Mouse (Mus musculus) monocyte, adult 5-6 weeks (primary cell): Measurements from ENCODE around the gene Smug1. TPM values are rescaled to one million over a fixed set of nuclear protein-coding genes. Genes with fewer than 3 reads are reported as not detected.

Source experiments
- ATAC-seq: fragments of 153-309, 156-312 bp; replicated peaks from 2 replicates; pipeline ENCODE4 v1.8.0; 2017; ENCODE audit warnings: mild to moderate bottlenecking; ENCODE audit not compliant: low TSS enrichment, insufficient number of reproducible peaks, severe bottlenecking, poor library complexity, low FRiP score
- total RNA-seq: library from RNA; stranded (forward); fragments of 200-1000, 200-491, 200-594 nt; gene quantifications from 3 replicates; pipeline ENCODE4 v1.2.3, GENCODE M21; 2017

Gene Smug1
- total RNA-seq, 1 experiment from 2014 or later: 3.2 TPM

DNA sequence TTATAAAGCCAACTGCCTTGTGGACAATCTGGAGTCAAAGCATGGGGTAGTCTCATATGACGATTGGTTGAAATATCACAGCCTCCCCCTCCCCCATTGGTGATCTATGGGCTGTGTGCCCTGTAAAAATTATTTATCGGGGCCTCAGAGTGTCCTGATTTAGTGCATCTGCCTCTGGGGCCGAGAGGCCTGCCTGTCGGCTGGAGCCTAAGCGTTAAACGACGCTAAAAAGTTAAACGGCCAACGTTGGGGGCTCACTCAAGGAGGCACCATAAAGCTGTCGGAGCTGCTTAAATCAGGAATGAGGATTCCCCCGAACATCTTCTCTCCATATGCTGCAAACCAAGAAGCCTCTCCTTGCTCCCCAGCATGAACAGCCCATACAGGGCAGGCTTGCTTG lies 46.3 kb downstream of the Smug1 start:
- no peak for ATAC-seq

DNA sequence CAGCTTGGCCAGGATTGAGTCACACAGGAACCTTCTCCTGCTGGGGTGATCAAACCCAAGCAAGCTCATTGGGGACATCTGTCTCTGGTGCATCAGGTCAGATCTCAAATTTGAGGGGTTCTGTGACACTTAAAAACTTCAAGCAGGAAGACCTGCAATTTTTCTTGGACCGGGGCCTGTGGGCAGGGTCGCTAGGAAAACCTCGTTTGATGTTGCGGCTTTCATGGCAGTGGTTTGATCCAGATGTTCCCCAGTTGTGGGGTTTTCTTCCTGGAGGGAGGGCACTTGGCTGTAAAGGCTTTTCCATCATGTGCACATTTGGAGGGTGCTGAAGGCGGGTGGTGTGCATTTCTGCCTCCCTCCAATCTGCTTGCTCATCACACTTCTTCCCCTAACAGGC lies 51.2 kb downstream of the Smug1 start:
- no peak for ATAC-seq

DNA sequence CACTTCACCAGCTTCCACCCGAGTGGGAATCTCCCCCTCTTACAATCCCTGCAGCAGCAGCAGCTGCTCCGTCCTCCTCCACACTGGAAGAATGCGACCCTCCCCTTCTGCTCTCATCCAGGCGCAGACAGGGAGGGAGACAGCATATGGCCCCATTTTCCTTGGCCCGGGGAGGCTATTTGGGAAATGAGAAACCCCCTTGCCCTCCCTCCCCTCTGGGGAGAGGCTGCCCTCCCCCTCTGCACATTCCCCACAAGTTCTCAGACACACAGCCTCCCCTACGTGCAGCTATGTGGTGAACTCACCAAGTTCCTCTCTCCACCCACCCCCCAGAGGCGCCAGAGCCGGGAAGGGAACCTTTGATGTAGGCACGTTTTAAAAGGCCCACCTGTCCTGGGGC lies 51.6 kb downstream of the Smug1 start:
- no peak for ATAC-seq

DNA sequence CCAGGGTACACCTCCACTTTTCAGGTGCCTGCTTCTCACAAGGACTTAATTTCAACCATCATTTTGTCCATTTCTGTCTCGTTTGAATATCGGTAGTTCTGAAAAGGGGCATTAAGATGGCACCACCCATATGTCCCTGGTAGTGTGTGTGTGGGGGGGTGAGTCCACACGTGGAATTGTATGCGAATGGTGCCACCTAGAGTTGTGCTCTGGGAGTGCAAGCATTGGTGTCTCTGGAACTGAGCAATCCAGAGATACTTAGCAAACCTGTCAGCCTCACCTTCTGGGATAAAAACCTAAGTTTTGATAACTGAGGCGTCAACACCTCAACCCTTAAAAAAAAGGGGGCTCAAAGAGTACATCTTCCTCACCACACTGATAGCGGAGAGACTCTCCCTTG lies 53.8 kb downstream of the Smug1 start:
- no peak for ATAC-seq

DNA sequence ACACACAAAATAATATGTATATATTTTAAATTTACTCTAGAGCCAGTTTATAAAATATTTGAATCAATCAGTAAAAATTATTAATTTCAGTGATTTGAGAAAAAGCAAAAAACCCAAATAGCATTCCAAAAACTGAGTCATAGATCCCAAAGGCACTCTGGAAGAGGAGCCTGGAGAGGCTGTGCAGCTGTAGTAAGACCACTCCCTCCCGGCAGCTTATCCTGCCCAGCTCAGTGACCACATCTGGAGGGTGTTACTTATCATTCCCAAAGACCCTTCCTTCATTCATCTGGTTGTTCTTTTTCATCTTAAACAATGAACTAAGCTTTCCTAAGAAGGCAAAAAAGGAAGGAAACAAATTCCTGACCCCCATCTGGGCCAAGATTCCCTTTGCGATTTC lies 54.6 kb downstream of the Smug1 start:
- ATAC-seq: no peak

DNA sequence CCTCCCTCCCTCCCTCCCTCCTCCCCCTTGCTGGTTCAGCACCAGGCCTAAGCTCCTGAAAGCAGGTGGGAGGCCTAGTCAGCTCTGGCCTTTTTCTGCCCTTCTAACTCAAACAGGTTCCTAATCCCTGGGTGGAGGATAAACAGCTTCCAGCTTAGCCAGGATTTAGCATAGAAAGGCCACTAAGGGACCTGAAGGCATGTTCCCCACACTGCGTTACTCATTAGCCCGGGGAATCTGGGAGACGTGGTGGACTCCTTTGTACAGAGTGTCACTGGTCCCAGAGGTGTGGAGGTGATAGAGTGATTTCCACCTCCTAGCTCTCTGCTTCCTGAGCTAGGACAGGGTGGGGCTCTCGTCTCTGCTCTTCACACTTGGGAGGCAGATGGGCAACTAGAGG lies 57.0 kb downstream of the Smug1 start:
- no peak for ATAC-seq

DNA sequence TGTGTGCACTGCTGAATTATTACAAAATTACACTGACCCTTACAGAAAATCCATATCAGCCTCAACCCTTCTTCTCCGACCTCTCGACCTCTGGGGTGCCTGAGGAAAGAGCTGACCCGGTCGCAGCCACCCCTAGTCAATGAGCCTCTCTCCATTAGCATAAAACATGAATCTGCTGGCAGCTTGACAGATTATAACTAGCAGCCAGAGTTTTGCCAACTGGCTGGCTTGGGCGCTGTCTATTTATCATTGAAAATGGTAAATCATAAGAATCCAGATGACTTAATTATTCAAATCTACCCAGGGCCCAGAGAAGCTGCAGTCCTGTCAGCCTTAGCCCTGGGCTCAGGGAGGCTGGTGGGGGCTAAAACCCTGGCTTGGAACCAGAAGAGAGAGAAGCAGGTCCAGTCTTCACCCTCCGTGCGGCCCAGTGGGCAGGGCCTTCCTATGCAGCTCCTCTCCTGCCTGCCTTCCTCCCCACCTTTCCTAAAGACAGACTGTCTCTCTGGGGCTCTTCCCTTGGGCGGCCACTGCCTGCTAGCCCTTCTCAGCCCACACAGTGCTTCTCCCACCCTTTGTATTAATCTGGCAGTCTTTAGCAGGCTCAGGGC lies 58.7 kb downstream of the Smug1 start:
- ATAC-seq: no peak

DNA sequence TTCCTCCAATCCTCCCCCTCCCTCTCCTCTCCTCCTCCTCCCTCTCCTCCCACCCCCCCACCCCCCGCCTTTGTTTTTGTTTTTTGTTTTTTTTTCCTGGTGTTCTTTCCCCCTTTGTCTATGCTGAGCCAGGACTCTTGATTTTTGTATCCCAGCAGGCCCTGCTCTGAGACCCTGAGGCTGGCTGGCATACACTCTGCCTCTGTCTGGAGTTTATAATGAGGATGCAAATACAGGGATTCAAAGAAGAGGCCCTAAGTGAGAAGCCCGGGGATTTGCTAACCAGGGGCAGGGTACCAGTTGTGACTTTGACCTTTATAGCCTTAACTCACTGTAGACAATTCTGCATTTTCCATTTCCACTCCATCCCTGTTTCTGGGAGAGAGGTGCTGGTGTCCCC lies 60.7 kb downstream of the Smug1 start:
- no peak for ATAC-seq

Other genes starting within 250 kb of the Smug1 start
- gene Hoxc13, start 246.0 kb downstream of the Smug1 start, total RNA-seq: not detected in 3 replicates
- gene Hoxc12, start 230.3 kb downstream of the Smug1 start, total RNA-seq: not detected in 3 replicates
- not detected in 3 replicates for gene Hoxc11, start 212.7 kb downstream of the Smug1 start, total RNA-seq
- not detected in 3 replicates for gene Hoxc10, start 200.3 kb downstream of the Smug1 start, total RNA-seq
- gene Hoxc5, start 199.6 kb downstream of the Smug1 start, total RNA-seq: not detected in 3 replicates
- gene Hoxc9, start 190.7 kb downstream of the Smug1 start, total RNA-seq: not detected in 3 replicates
- gene Hoxc8, start 176.5 kb downstream of the Smug1 start, total RNA-seq: not detected in 3 replicates
- gene Hoxc6, start 168.8 kb downstream of the Smug1 start, total RNA-seq: not detected in 3 replicates
- 0.57 TPM in 1 of 3 replicates, not detected in the others for gene Hoxc4, start 148.2 kb downstream of the Smug1 start, total RNA-seq
- gene Cbx5, start 72.7 kb upstream of the Smug1 start, total RNA-seq: 13.2 to 43.8 TPM (median 33.9 TPM) in 3 replicates
- 482 to 520 TPM (median 483 TPM) in 3 replicates for gene Hnrnpa1, start 73.3 kb upstream of the Smug1 start, total RNA-seq
- gene Nfe2, start 91.3 kb upstream of the Smug1 start, total RNA-seq: 85.2 to 136 TPM (median 112 TPM) in 3 replicates
- gene Copz1, start 105.6 kb upstream of the Smug1 start, total RNA-seq: 47.5 to 52.5 TPM (median 50.3 TPM) in 3 replicates
- 0.53 to 1.2 TPM (median 0.87 TPM) in 3 replicates for gene Gpr84, start 143.5 kb upstream of the Smug1 start, total RNA-seq
- 0.85 to 3.7 TPM (median 1.7 TPM) in 3 replicates for gene Zfp385a, start 173.0 kb upstream of the Smug1 start, total RNA-seq
- 3.1 to 26.6 TPM (median 11.4 TPM) in 3 replicates for gene Itga5, start 199.7 kb upstream of the Smug1 start, total RNA-seq